Mouse (Mus musculus): ENCODE results near the gene Zfr2.

The Zfr2 gene

GRCm38 (mm10) chr10:81249442-81249841, 16.5 kb downstream of the Zfr2 start:
- DNase-seq (ENCODE audit: low spot score): no peak

GRCm38 (mm10) chr10:81252424-81253419, 19.8 kb downstream of the Zfr2 start, which contains the start of gene Matk:
Matk (plus strand) TSS chr10:81252935.
- DNase-seq (ENCODE audit: low spot score): peak; percentile 78

- no peak for DNase-seq (ENCODE audit: low spot score)
Measured at GRCm38 (mm10) chr10:81254886-81255285, 21.9 kb downstream of the Zfr2 start.

- DNase-seq (ENCODE audit: low spot score): no peak
Measured at GRCm38 (mm10) chr10:81257158-81258039, 24.4 kb downstream of the Zfr2 start.

GRCm38 (mm10) chr10:81259225-81259884, 26.4 kb downstream of the Zfr2 start:
- DNase-seq (ENCODE audit: low spot score): no peak

GRCm38 (mm10) chr10:81261025-81261424, 28.1 kb downstream of the Zfr2 start:
- no peak for DNase-seq (ENCODE audit: low spot score)

GRCm38 (mm10) chr10:81265540-81265939, 32.6 kb downstream of the Zfr2 start:
- DNase-seq (ENCODE audit: low spot score): no peak

- peak; percentile 97 for DNase-seq (ENCODE audit: low spot score)
Measured at GRCm38 (mm10) chr10:81266211-81267105, 33.5 kb downstream of the Zfr2 start, which contains the start of the genes Mrpl54 and Apba3. Mrpl54 (minus strand) TSS chr10:81266934. Apba3 (plus strand) TSS chr10:81266960.

- peak; percentile 80 for DNase-seq (ENCODE audit: low spot score)
Measured at GRCm38 (mm10) chr10:81268056-81268455, 35.1 kb downstream of the Zfr2 start.

GRCm38 (mm10) chr10:81268643-81269412, 35.9 kb downstream of the Zfr2 start:
- DNase-seq (ENCODE audit: low spot score): no peak

- no peak for DNase-seq (ENCODE audit: low spot score)
Measured at GRCm38 (mm10) chr10:81272356-81272755, 39.4 kb downstream of the Zfr2 start.

- no peak for DNase-seq (ENCODE audit: low spot score)
Measured at GRCm38 (mm10) chr10:81273842-81274241, 40.9 kb downstream of the Zfr2 start.

GRCm38 (mm10) chr10:81277676-81278075, 44.7 kb downstream of the Zfr2 start:
- DNase-seq (ENCODE audit: low spot score): no peak

GRCm38 (mm10) chr10:81279496-81279895, 46.5 kb downstream of the Zfr2 start:
- no peak for DNase-seq (ENCODE audit: low spot score)

GRCm38 (mm10) chr10:81284189-81284588, 51.2 kb downstream of the Zfr2 start:
- DNase-seq (ENCODE audit: low spot score): no peak

GRCm38 (mm10) chr10:81284719-81285118, 51.8 kb downstream of the Zfr2 start:
- DNase-seq (ENCODE audit: low spot score): no peak

GRCm38 (mm10) chr10:81285694-81286450, 52.9 kb downstream of the Zfr2 start:
- peak; percentile 97 for DNase-seq (ENCODE audit: low spot score)

- DNase-seq (ENCODE audit: low spot score): no peak
Measured at GRCm38 (mm10) chr10:81286586-81286985, 53.6 kb downstream of the Zfr2 start.

GRCm38 (mm10) chr10:81287513-81288157, 54.7 kb downstream of the Zfr2 start:
- DNase-seq (ENCODE audit: low spot score): peak; percentile 88

All from testis, postnatal 10 days (tissue).